Mouse (Mus musculus): Measurements from ENCODE around the gene Ifitm5. TPM values are rescaled to one million over a fixed set of nuclear protein-coding genes. Genes with fewer than 3 reads are reported as not detected.

The Ifitm5 gene
- 0.30 and 0.40 TPM in 2 replicates for polyA plus RNA-seq (2012)

GRCm38 (mm10) chr7:140949824-140950530 is at the start of gene Ifitm5:
Gene Ifitm5 (minus strand): TSS chr7:140950291.

GRCm38 (mm10) chr7:140966921-140967320 is 16.8 kb upstream of the Ifitm5 start, which contains the start of gene Ifitm1:
Gene Ifitm1 (plus strand): TSS chr7:140967221.

GRCm38 (mm10) chr7:140955758-140956555 is 5.9 kb upstream of the Ifitm5 start, which contains the start of the genes Gm45717 and Ifitm2:
Gene Gm45717 (minus strand): TSS chr7:140955937.
Gene Ifitm2 (minus strand): TSS chr7:140955987.

GRCm38 (mm10) chr7:140941222-140942051 is 8.7 kb downstream of the Ifitm5 start, which contains the start of gene Pgghg:
Gene Pgghg (plus strand): TSS chr7:140941391.

GRCm38 (mm10) chr7:140920418-140921029 is 29.6 kb downstream of the Ifitm5 start, which contains the start of gene Nlrp6:
Gene Nlrp6 (plus strand): TSS chr7:140920902.

GRCm38 (mm10) chr7:140900220-140900619 is 49.9 kb downstream of the Ifitm5 start, which contains the start of gene Cox8b:
Gene Cox8b (minus strand): TSS chr7:140900446.

Other genes with a start within 250 kb of the Ifitm5 start
- gene Cyp2e1, start 186.6 kb downstream of the Ifitm5 start, polyA plus RNA-seq (2012) = not detected in 2 replicates
- gene Syce1, start 162.4 kb downstream of the Ifitm5 start, polyA plus RNA-seq (2012) = 0.08 and 2.4 TPM in 2 replicates
- gene Zfp941, start 128.1 kb downstream of the Ifitm5 start, polyA plus RNA-seq (2012) = 0.04 TPM in 1 of 2 replicates, not detected in the other
- gene Urah, start 115.3 kb downstream of the Ifitm5 start, polyA plus RNA-seq (2012) = not detected in 2 replicates
- not detected in 2 replicates for gene Scgb1c1, start 104.7 kb downstream of the Ifitm5 start, polyA plus RNA-seq (2012)
- not detected in 2 replicates for gene Odf3, start 102.5 kb downstream of the Ifitm5 start, polyA plus RNA-seq (2012)
- 3.4 and 3.5 TPM in 2 replicates for gene Gm45785, start 94.0 kb downstream of the Ifitm5 start, polyA plus RNA-seq (2012)
- 81.9 and 99.2 TPM in 2 replicates for gene Ric8a, start 93.3 kb downstream of the Ifitm5 start, polyA plus RNA-seq (2012)
- 12.2 and 15.3 TPM in 2 replicates for gene Bet1l, start 92.7 kb downstream of the Ifitm5 start, polyA plus RNA-seq (2012)
- gene Psmd13, start 68.3 kb downstream of the Ifitm5 start, polyA plus RNA-seq (2012) = 72.0 and 88.0 TPM in 2 replicates
- gene Sirt3, start 68.0 kb downstream of the Ifitm5 start, polyA plus RNA-seq (2012) = 87.3 and 88.0 TPM in 2 replicates
- gene Cox8b, start 49.8 kb downstream of the Ifitm5 start, polyA plus RNA-seq (2012) = not detected in 2 replicates
- 0.11 and 0.89 TPM in 2 replicates for gene Nlrp6, start 29.4 kb downstream of the Ifitm5 start, polyA plus RNA-seq (2012)
- 12.1 and 13.0 TPM in 2 replicates for gene Pgghg, start 8.9 kb downstream of the Ifitm5 start, polyA plus RNA-seq (2012)
- gene Gm45717, start 5.6 kb upstream of the Ifitm5 start, polyA plus RNA-seq (2012) = not detected in 2 replicates
- gene Ifitm2, start 5.7 kb upstream of the Ifitm5 start, polyA plus RNA-seq (2012) = 395 and 470 TPM in 2 replicates
- 21.2 and 24.3 TPM in 2 replicates for gene Ifitm1, start 16.9 kb upstream of the Ifitm5 start, polyA plus RNA-seq (2012)
- gene Ifitm3, start 60.5 kb upstream of the Ifitm5 start, polyA plus RNA-seq (2012) = 34.6 and 44.1 TPM in 2 replicates
- 2.4 and 4.7 TPM in 2 replicates for gene Ifitm6, start 67.6 kb upstream of the Ifitm5 start, polyA plus RNA-seq (2012)
- not detected in 2 replicates for gene Gm17387, start 78.8 kb upstream of the Ifitm5 start, polyA plus RNA-seq (2012)
- 5.3 and 7.4 TPM in 2 replicates for gene B4galnt4, start 110.8 kb upstream of the Ifitm5 start, polyA plus RNA-seq (2012)
- 5.2 and 6.1 TPM in 2 replicates for gene Pkp3, start 127.9 kb upstream of the Ifitm5 start, polyA plus RNA-seq (2012)
- 25.0 and 28.0 TPM in 2 replicates for gene Sigirr, start 150.3 kb upstream of the Ifitm5 start, polyA plus RNA-seq (2012)
- not detected in 2 replicates for gene Ano9, start 167.5 kb upstream of the Ifitm5 start, polyA plus RNA-seq (2012)
- 57.1 and 69.8 TPM in 2 replicates for gene Ptdss2, start 172.1 kb upstream of the Ifitm5 start, polyA plus RNA-seq (2012)
- gene Rnh1, start 222.6 kb upstream of the Ifitm5 start, polyA plus RNA-seq (2012) = 24.0 and 25.0 TPM in 2 replicates
- gene Hras, start 243.7 kb upstream of the Ifitm5 start, polyA plus RNA-seq (2012) = 41.0 and 48.4 TPM in 2 replicates
- 6.8 and 8.0 TPM in 2 replicates for gene Lrrc56, start 243.9 kb upstream of the Ifitm5 start, polyA plus RNA-seq (2012)